26 mouse cellular contexts compared by ENCODE assay signal in the genomic region with DNA sequence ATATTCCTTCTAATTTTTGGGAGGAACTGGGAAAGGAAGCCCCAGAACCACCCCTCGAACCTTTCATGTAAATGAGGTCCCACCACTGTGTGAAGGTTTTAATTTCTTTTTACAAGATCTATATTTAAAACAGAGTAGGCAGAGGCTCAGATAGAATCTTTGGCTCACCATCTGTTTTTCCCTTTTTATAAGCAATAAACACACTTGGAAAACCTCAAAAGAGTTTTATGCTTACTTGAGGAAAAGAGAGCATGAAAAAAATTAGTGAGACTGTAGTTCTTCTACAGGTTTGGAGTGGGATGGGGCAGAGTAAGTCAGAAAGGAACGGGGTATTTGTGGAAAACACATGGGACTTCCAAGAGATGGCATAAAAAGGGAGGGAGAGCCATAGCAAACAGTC. TPM values are rescaled to one million over a fixed set of nuclear protein-coding genes. Genes with fewer than 3 reads are reported as not detected.
A peak's percentile ranks its signal among the peaks of the same experiment; 100 is the strongest.
DNase-seq lines count a peak whose midpoint lies in the region; ATAC-seq and TF ChIP-seq lines count a peak whose summit lies in the region.
"Had no signal": no experiment of that assay in that cellular context is flagged by ENCODE, and none has a peak within 500 bp of the region (broad histone marks: within the 10 kb centered on the region; RNA-seq: fewer than 3 reads in every experiment).

No protein-coding gene starts in this region.

- H3K27ac ChIP-seq in liver, embryonic 12.5 days = no peak overlapping the region
- H3K27ac ChIP-seq in liver, embryonic 11.5 days (ENCODE audit: low read depth, low read length) = no peak overlapping the region
- no peak overlapping the region for H3K27ac ChIP-seq in neural tube, embryonic 13.5 days (replicated peaks)
- 0 out of 2 replicates have a peak overlapping the region, but pooled peaks have one; percentile 29 for H3K27ac ChIP-seq in olfactory bulb, adult 2 months (ENCODE audit: insufficient read depth, low read depth, low read length)
- H3K27ac ChIP-seq: embryonic facial prominence, embryonic 15.5 days; forebrain, embryonic 10.5 days; heart, embryonic 10.5 days; hindbrain, embryonic 13.5 days; stomach, embryonic 15.5 days had no signal

- H3K4me1 ChIP-seq in erythroblast, embryonic 14.5 days (ENCODE audit: control insufficient read depth) = peaks cover 50% of the 10 kb centered on the region
- peaks cover 44% of the 10 kb centered on the region for H3K4me1 ChIP-seq in liver, embryonic 12.5 days
- H3K4me1 ChIP-seq in liver, embryonic 11.5 days (replicated peaks; ENCODE audit: control insufficient read depth, insufficient read depth, low read length) = peaks cover 8% of the 10 kb centered on the region
- H3K4me1 ChIP-seq in neural tube, embryonic 13.5 days (replicated peaks) = peaks cover 42% of the 10 kb centered on the region
- H3K4me1 ChIP-seq in olfactory bulb, adult 2 months (ENCODE audit: control insufficient read depth, insufficient read depth, low read length) = peaks cover 2% of the 10 kb centered on the region; the same call in 1 of the 2 replicates

- 70% methylated on average over 2 of the region's 2 CpGs for WGBS in liver, embryonic 12.5 days (ENCODE audit: insufficient replicate concordance)
- 71% methylated on average over 2 of the region's 2 CpGs for WGBS in liver, embryonic 11.5 days
- WGBS in neural tube, embryonic 13.5 days = 78% methylated on average over 2 of the region's 2 CpGs
- WGBS in olfactory bulb, adult 2 months = 23% methylated on average over 2 of the region's 2 CpGs

- H3K36me3 ChIP-seq in erythroblast, embryonic 14.5 days (ENCODE audit: control insufficient read depth) = peaks cover 82% of the 10 kb centered on the region
- H3K36me3 ChIP-seq in liver, embryonic 12.5 days = peaks cover 46% of the 10 kb centered on the region
- 0 out of 2 replicates have a peak, but pooled peaks cover 3% of the 10 kb centered on the region for H3K36me3 ChIP-seq in liver, embryonic 11.5 days (ENCODE audit: control insufficient read depth, insufficient read depth, low read length)
- 0 out of 2 replicates have a peak, but pooled peaks cover 3% of the 10 kb centered on the region for H3K36me3 ChIP-seq in neural tube, embryonic 13.5 days
- H3K36me3 ChIP-seq: embryonic facial prominence, embryonic 15.5 days; forebrain, embryonic 10.5 days; heart, embryonic 10.5 days; stomach, embryonic 15.5 days had no signal

- 0 out of 2 replicates have a peak overlapping the region, but pooled peaks have one; percentile 5 for H3K9ac ChIP-seq in liver, embryonic 12.5 days
- no peak overlapping the region for H3K9ac ChIP-seq in liver, embryonic 11.5 days (ENCODE audit: low read depth, low read length)
- no peak overlapping the region for H3K9ac ChIP-seq in neural tube, embryonic 13.5 days
- H3K9ac ChIP-seq: embryonic facial prominence, embryonic 15.5 days; hindbrain, embryonic 13.5 days; stomach, embryonic 15.5 days had no signal

- peak overlapping the region; percentile 91 for H3K4me2 ChIP-seq in liver, embryonic 12.5 days
- H3K4me2 ChIP-seq in liver, embryonic 11.5 days = no peak overlapping the region
- peak overlapping the region; percentile 72; the same call in 1 of the 2 replicates for H3K4me2 ChIP-seq in neural tube, embryonic 13.5 days
- H3K4me2 ChIP-seq: embryonic facial prominence, embryonic 15.5 days; stomach, embryonic 15.5 days had no signal

- no peaks in the 10 kb centered on the region for H3K27me3 ChIP-seq in erythroblast, embryonic 14.5 days (ENCODE audit: control insufficient read depth)
- H3K27me3 ChIP-seq in liver, embryonic 12.5 days (replicated peaks) = no peaks in the 10 kb centered on the region
- H3K27me3 ChIP-seq in liver, embryonic 11.5 days (replicated peaks; ENCODE audit: control insufficient read depth, insufficient read depth, low read length) = no peaks in the 10 kb centered on the region
- no peaks in the 10 kb centered on the region for H3K27me3 ChIP-seq in neural tube, embryonic 13.5 days
- H3K27me3 ChIP-seq: embryonic facial prominence, embryonic 15.5 days; hindbrain, embryonic 13.5 days; stomach, embryonic 15.5 days had no signal

- H3K9me3 ChIP-seq in erythroblast, embryonic 14.5 days (ENCODE audit: control insufficient read depth, low read length) = no peaks in the 10 kb centered on the region
- no peaks in the 10 kb centered on the region for H3K9me3 ChIP-seq in liver, embryonic 12.5 days (replicated peaks)
- H3K9me3 ChIP-seq in liver, embryonic 11.5 days (ENCODE audit: control insufficient read depth, low read length) = no peaks in the 10 kb centered on the region
- H3K9me3 ChIP-seq in neural tube, embryonic 13.5 days = no peaks in the 10 kb centered on the region
- H3K9me3 ChIP-seq: embryonic facial prominence, embryonic 15.5 days; forebrain, embryonic 10.5 days; heart, embryonic 10.5 days; hindbrain, embryonic 13.5 days; stomach, embryonic 15.5 days had no signal

- DNase-seq in liver, embryonic 11.5 days (ENCODE audit: low spot score) = no peak
- DNase-seq in neural tube, embryonic 10.5 days (ENCODE audit: extremely low spot score, low spot score) = no peak
- DNase-seq in heart, adult 11 months = no peak
- DNase-seq: adrenal gland, postnatal 10 days; cerebellum, adult 8-10 months; gastrocnemius, postnatal 36 days; heart, postnatal 14 days; kidney, adult 9 months; kidney, postnatal 14 days; lung, adult 18-20 months; lung, postnatal 10 days; thymus, adult 18-20 months; thymus, postnatal 36 days had no signal

- TF ChIP-seq CTCF in olfactory bulb, adult 2 months (IDR thresholded peaks at IDR 0.05; ENCODE audit: insufficient read depth, low read depth, low read length) = no peak

- H3K4me3 ChIP-seq in erythroblast, embryonic 14.5 days (replicated peaks) = peak overlapping the region; percentile 83
- peak overlapping the region; percentile 16; the same call in 1 of the 2 replicates for H3K4me3 ChIP-seq in liver, embryonic 12.5 days
- no peak overlapping the region for H3K4me3 ChIP-seq in liver, embryonic 11.5 days (ENCODE audit: low read depth, low read length)
- no peak overlapping the region for H3K4me3 ChIP-seq in neural tube, embryonic 13.5 days
- H3K4me3 ChIP-seq in olfactory bulb, adult 2 months (ENCODE audit: insufficient read depth, low read depth, low read length) = no peak overlapping the region; the same call in 1 of the 2 replicates
- H3K4me3 ChIP-seq: embryonic facial prominence, embryonic 15.5 days; forebrain, embryonic 10.5 days; heart, embryonic 10.5 days; hindbrain, embryonic 13.5 days; stomach, embryonic 15.5 days had no signal

- TF ChIP-seq POLR2A in olfactory bulb, adult 2 months (IDR thresholded peaks at IDR 0.05; ENCODE audit: insufficient read depth, low read depth, low read length) = no peak

- ATAC-seq in erythroblast, adult 5-6 weeks (replicated peaks; ENCODE audit: low FRiP score, poor library complexity, severe bottlenecking) = no peak
- no peak for ATAC-seq in liver, embryonic 12.5 days
- ATAC-seq in liver, embryonic 11.5 days (replicated peaks; ENCODE audit: low FRiP score) = no peak
- no peak for ATAC-seq in neural tube, embryonic 13.5 days (ENCODE audit: low read depth)
- ATAC-seq: forebrain, embryonic 16.5 days; intestine, embryonic 16.5 days had no signal

RNA-seq across cellular contexts. Expression of gene Gm10642, which starts 3.8 kb away (rescaled TPM):
- 0.45 and 0.52 TPM in 2 replicates for polyA plus RNA-seq in erythroblast, embryonic 14.5 days (2012)
- 0.96 and 3.8 TPM in 2 replicates for total RNA-seq in erythroblast, adult 5-6 weeks (2015; ENCODE audit: low replicate concordance)
- total RNA-seq in erythroblast, adult 5-6 weeks (2017; ENCODE audit: low replicate concordance) = 15.2 and 16.0 TPM in 2 replicates
- polyA plus RNA-seq in liver, embryonic 12.5 days (2016; fragmentation: Nextera tagmentation; extraction: Ambion mirVana) = 1.5 and 1.6 TPM in 2 replicates
- polyA plus RNA-seq in liver, embryonic 11.5 days (2014; fragmentation: Nextera tagmentation; extraction: Ambion mirVana) = 0.48 and 0.65 TPM in 2 replicates
- polyA plus RNA-seq in neural tube, embryonic 13.5 days (2015; fragmentation: Nextera tagmentation; extraction: Ambion mirVana) = 0.30 and 0.91 TPM in 2 replicates
- not detected in 2 replicates for polyA plus RNA-seq in olfactory bulb, adult 2 months (2012; ENCODE audit: insufficient read depth, insufficient read length, low replicate concordance, missing spikeins)
- total RNA-seq: monocyte, adult 5-6 weeks had no signal

RNA-seq across cellular contexts. Expression of gene Mindy2, which starts 4.8 kb away (rescaled TPM):
- polyA plus RNA-seq in erythroblast, embryonic 14.5 days (2012) = 6.4 and 6.8 TPM in 2 replicates
- total RNA-seq in erythroblast, adult 5-6 weeks (2015; ENCODE audit: low replicate concordance) = 36.3 and 54.1 TPM in 2 replicates
- total RNA-seq in erythroblast, adult 5-6 weeks (2017; ENCODE audit: low replicate concordance) = 53.9 and 58.1 TPM in 2 replicates
- polyA plus RNA-seq in liver, embryonic 12.5 days (2016; fragmentation: Nextera tagmentation; extraction: Ambion mirVana) = 28.9 and 29.6 TPM in 2 replicates
- polyA plus RNA-seq in liver, embryonic 11.5 days (2014; fragmentation: Nextera tagmentation; extraction: Ambion mirVana) = 11.4 and 13.4 TPM in 2 replicates
- 25.6 and 29.4 TPM in 2 replicates for polyA plus RNA-seq in neural tube, embryonic 13.5 days (2015; fragmentation: Nextera tagmentation; extraction: Ambion mirVana)
- not detected in 2 replicates for polyA plus RNA-seq in olfactory bulb, adult 2 months (2012; ENCODE audit: insufficient read depth, insufficient read length, low replicate concordance, missing spikeins)

RNA-seq across cellular contexts. Expression of gene Adam10, which starts 26.6 kb away (rescaled TPM):
- 8.4 and 11.5 TPM in 2 replicates for polyA plus RNA-seq in erythroblast, embryonic 14.5 days (2012)
- total RNA-seq in erythroblast, adult 5-6 weeks (2015; ENCODE audit: low replicate concordance) = 310 and 344 TPM in 2 replicates
- 311 and 361 TPM in 2 replicates for total RNA-seq in erythroblast, adult 5-6 weeks (2017; ENCODE audit: low replicate concordance)
- 101 and 107 TPM in 2 replicates for polyA plus RNA-seq in liver, embryonic 12.5 days (2016; fragmentation: Nextera tagmentation; extraction: Ambion mirVana)
- 74.2 and 82.2 TPM in 2 replicates for polyA plus RNA-seq in liver, embryonic 11.5 days (2014; fragmentation: Nextera tagmentation; extraction: Ambion mirVana)
- 93.6 and 99.7 TPM in 2 replicates for polyA plus RNA-seq in neural tube, embryonic 13.5 days (2015; fragmentation: Nextera tagmentation; extraction: Ambion mirVana)
- polyA plus RNA-seq in olfactory bulb, adult 2 months (2012; ENCODE audit: insufficient read depth, insufficient read length, low replicate concordance, missing spikeins) = not detected in 2 replicates

Comparison
In these comparisons a context has a peak if more than half of its experiments do, and no peak if none do; other contexts are left out.
1. H3K4me3 ChIP-seq: peak in erythroblast, embryonic 14.5 days (single experiment) and liver, embryonic 12.5 days (single experiment); none in liver, embryonic 11.5 days (single experiment), neural tube, embryonic 13.5 days (single experiment) and olfactory bulb, adult 2 months (single experiment).